Mouse (Mus musculus) myocyte (in vitro differentiated cells): Measurements from ENCODE around the gene Large2.

Experiments
- CEBPB ChIP-seq: IDR thresholded peaks from 2 replicates; pipeline ENCODE4 v1.6.1; 2011; ENCODE audit warnings: mild to moderate bottlenecking, moderate library complexity; ENCODE audit not compliant: poor library complexity, insufficient read depth, severe bottlenecking
- E2F4 ChIP-seq: IDR thresholded peaks from one replicate; pipeline ENCODE4 v1.6.1; 2011; ENCODE audit warnings: mild to moderate bottlenecking, control low read depth, moderate library complexity; ENCODE audit not compliant: insufficient read depth
- MAX ChIP-seq: IDR thresholded peaks from one replicate; pipeline ENCODE4 v1.6.1; 2011; ENCODE audit warnings: low read depth, mild to moderate bottlenecking, control low read depth
- MYOD1 ChIP-seq, 3 experiments: IDR thresholded peaks; one replicate each; pipeline ENCODE4 v1.6.1; 2011; ENCODE audit warnings: control low read depth in 2 of 3, low read depth in 2 of 3, mild to moderate bottlenecking in 2 of 3, moderate library complexity in 1 of 3; ENCODE audit not compliant: insufficient read length in 2 of 3, control insufficient read depth in 1 of 3
- POLR2A ChIP-seq: IDR thresholded peaks from one replicate; pipeline ENCODE4 v1.6.1; 2011; ENCODE audit warnings: low read depth, mild to moderate bottlenecking, control low read depth, moderate library complexity; ENCODE audit not compliant: insufficient read length
- POLR2AphosphoS2 ChIP-seq: IDR thresholded peaks from one replicate; pipeline ENCODE4 v1.6.1; 2011; ENCODE audit warnings: low read depth, control low read depth; ENCODE audit not compliant: insufficient read length
- REST ChIP-seq: IDR thresholded peaks from one replicate; pipeline ENCODE4 v1.6.1; 2011; ENCODE audit warnings: mild to moderate bottlenecking, control low read depth, moderate library complexity; ENCODE audit not compliant: insufficient read depth, insufficient read length
- SRF ChIP-seq: IDR thresholded peaks from one replicate; pipeline ENCODE4 v1.6.1; 2011; ENCODE audit warnings: low read depth; ENCODE audit not compliant: control insufficient read depth, insufficient read length
- TCF12 ChIP-seq: IDR thresholded peaks from one replicate; pipeline ENCODE4 v1.6.1; 2011; ENCODE audit warnings: mild to moderate bottlenecking, control low read depth; ENCODE audit not compliant: poor library complexity, insufficient read depth, severe bottlenecking
- USF1 ChIP-seq: IDR thresholded peaks from one replicate; pipeline ENCODE4 v1.6.1; 2011; ENCODE audit warnings: low read depth, mild to moderate bottlenecking, control low read depth, moderate library complexity

GRCm38 (mm10) chr2:92360893-92361292 is 13.8 kb downstream of the Large2 start:
- TF ChIP-seq MYOD1 (IDR thresholded peaks at IDR 0.05; ENCODE audit: control insufficient read depth in 1 of 3, insufficient read length in 2 of 3, low read depth in 2 of 3): no peak
- TF ChIP-seq TCF12: no peak
- no peak for TF ChIP-seq CEBPB
- TF ChIP-seq E2F4: no peak
- no peak for TF ChIP-seq POLR2A
- TF ChIP-seq POLR2AphosphoS2: no peak
- TF ChIP-seq USF1: no peak
- TF ChIP-seq MAX: no peak
- no peak for TF ChIP-seq SRF
- TF ChIP-seq REST: no peak
